ENCODE assay signal across 10 mouse cellular contexts in genomic region chr12:74284685-74285054, GRCm38 (mm10). TPM values are rescaled to one million over a fixed set of nuclear protein-coding genes. Genes with fewer than 3 reads are reported as not detected.
A peak's percentile ranks its signal among the peaks of the same experiment; 100 is the strongest.
DNase-seq lines count a peak whose midpoint lies in the region; ATAC-seq and TF ChIP-seq lines count a peak whose summit lies in the region.
"Had no signal": no experiment of that assay in that cellular context is flagged by ENCODE, and none has a peak within 500 bp of the region (broad histone marks: within the 10 kb centered on the region; RNA-seq: fewer than 3 reads in every experiment).

No protein-coding gene starts in this region.

- 3% methylated on average over 11 of the region's 11 CpGs for WGBS in hindbrain, embryonic 14.5 days
- 3% methylated on average over 11 of the region's 11 CpGs for WGBS in midbrain, embryonic 13.5 days

- H3K27me3 ChIP-seq in hindbrain, embryonic 14.5 days (ENCODE audit: control insufficient read depth, insufficient read depth, low read length), result peaks cover 7% of the 10 kb centered on the region; the same call in 1 of the 2 replicates
- H3K27me3 ChIP-seq in midbrain, embryonic 13.5 days, result peaks cover 33% of the 10 kb centered on the region

- H3K4me1 ChIP-seq in cortical plate, adult 2 months (ENCODE audit: control insufficient read depth, insufficient read depth, low read length), result no peaks in the 10 kb centered on the region; the same call in 1 of the 2 replicates
- peaks cover 15% of the 10 kb centered on the region for H3K4me1 ChIP-seq in hindbrain, embryonic 14.5 days (replicated peaks; ENCODE audit: control insufficient read depth, insufficient read depth, low read length)
- peaks cover 31% of the 10 kb centered on the region for H3K4me1 ChIP-seq in midbrain, embryonic 13.5 days (replicated peaks)

- H3K36me3 ChIP-seq in hindbrain, embryonic 14.5 days (replicated peaks; ENCODE audit: control insufficient read depth, insufficient read depth), result no peaks in the 10 kb centered on the region
- no peaks in the 10 kb centered on the region for H3K36me3 ChIP-seq in midbrain, embryonic 13.5 days
- H3K36me3 ChIP-seq: G1E had no signal

- peak overlapping the region; percentile 54 for H3K9ac ChIP-seq in hindbrain, embryonic 14.5 days
- H3K9ac ChIP-seq in midbrain, embryonic 13.5 days (replicated peaks), result peak overlapping the region; percentile 57

- peak overlapping the region; percentile 96 for H3K4me2 ChIP-seq in hindbrain, embryonic 14.5 days (replicated peaks)
- peak overlapping the region; percentile 86 for H3K4me2 ChIP-seq in midbrain, embryonic 13.5 days (replicated peaks)

- DNase-seq in layer of hippocampus, adult 11-12 months (ENCODE audit: low spot score), result peak; percentile 48
- no peak for DNase-seq in layer of hippocampus, postnatal 36 days
- no peak for DNase-seq in hindbrain, embryonic 14.5 days (ENCODE audit: low spot score)
- DNase-seq in adrenal gland, postnatal 10 days, result no peak
- DNase-seq in thymus, postnatal 14 days, result no peak
- DNase-seq in urinary bladder, postnatal 25 days (ENCODE audit: low spot score), result no peak

- ATAC-seq in hindbrain, embryonic 14.5 days (ENCODE audit: low FRiP score), result peak; percentile 29; the same call in 1 of the 2 replicates
- peak; percentile 38 for ATAC-seq in midbrain, embryonic 13.5 days

- TF ChIP-seq POLR2A in cortical plate, adult 2 months (IDR thresholded peaks at IDR 0.05; ENCODE audit: extremely low read depth, insufficient read depth, low read length), result peak; percentile 63

- peak overlapping the region; percentile 60 for H3K4me3 ChIP-seq in cortical plate, adult 2 months (ENCODE audit: insufficient read depth, low read length)
- peak overlapping the region; percentile 41 for H3K4me3 ChIP-seq in hindbrain, embryonic 14.5 days (replicated peaks; ENCODE audit: low read length)
- peak overlapping the region; percentile 45 for H3K4me3 ChIP-seq in midbrain, embryonic 13.5 days (replicated peaks)

- H3K9me3 ChIP-seq in hindbrain, embryonic 14.5 days (ENCODE audit: control insufficient read depth, low read length), result no peaks in the 10 kb centered on the region
- no peaks in the 10 kb centered on the region for H3K9me3 ChIP-seq in midbrain, embryonic 13.5 days

- no peak for TF ChIP-seq CTCF in cortical plate, adult 2 months (IDR thresholded peaks at IDR 0.05; ENCODE audit: extremely low read depth, insufficient read depth, low read length)

- 0 out of 2 replicates have a peak overlapping the region, but pooled peaks have one; percentile 3 for H3K27ac ChIP-seq in cortical plate, adult 2 months (ENCODE audit: insufficient read depth, low read length)
- H3K27ac ChIP-seq in hindbrain, embryonic 14.5 days, result no peak overlapping the region
- no peak overlapping the region for H3K27ac ChIP-seq in midbrain, embryonic 13.5 days

RNA-seq across cellular contexts. Expression of gene Gm11042, which starts 31.5 kb away (rescaled TPM):
- total RNA-seq in layer of hippocampus, postnatal 36 days (2021), result not detected
- polyA plus RNA-seq in cortical plate, adult 2 months (2012; rRNA removed), result not detected in 2 replicates
- polyA plus RNA-seq in hindbrain, embryonic 14.5 days (2014; fragmentation: Nextera tagmentation; extraction: Ambion mirVana), result not detected in 2 replicates
- not detected in 2 replicates for polyA plus RNA-seq in midbrain, embryonic 13.5 days (2015; fragmentation: Nextera tagmentation; extraction: Ambion mirVana)
- total RNA-seq in adrenal gland, postnatal 10 days (2021), result not detected
- total RNA-seq: G1E; gastrocnemius, postnatal 4 days had no signal
- polyA plus RNA-seq: G1E had no signal
